Mouse (Mus musculus): Measurements from ENCODE around the gene Cpeb1.

Cpeb1 gene

GRCm38 (mm10) chr7:81327661-81328060, 127.6 kb downstream of the Cpeb1 start:
- no peak for DNase-seq (ENCODE audit: low read depth, low spot score)

DNA sequence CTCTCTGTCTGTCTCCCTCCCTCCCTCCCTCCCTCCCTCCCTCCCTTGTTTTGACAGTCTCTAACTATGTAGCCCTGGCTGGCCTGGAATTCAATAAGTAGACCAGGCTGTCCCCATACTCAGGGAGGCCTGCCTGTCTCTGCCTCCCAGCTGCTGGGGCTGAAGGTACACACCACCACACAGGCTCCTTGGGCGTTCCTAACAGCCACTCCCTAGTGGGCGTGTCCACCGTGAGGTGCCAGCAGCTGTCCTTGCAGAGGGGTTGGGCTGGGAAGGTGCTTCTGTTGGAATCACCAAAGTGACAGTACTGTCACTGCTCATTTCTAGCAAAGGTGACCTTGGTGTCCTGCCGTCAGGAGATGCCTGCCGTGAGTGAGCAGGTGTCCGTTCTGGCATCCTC, 128.4 kb downstream of the Cpeb1 start:
- DNase-seq (ENCODE audit: low read depth, low spot score): no peak

DNA sequence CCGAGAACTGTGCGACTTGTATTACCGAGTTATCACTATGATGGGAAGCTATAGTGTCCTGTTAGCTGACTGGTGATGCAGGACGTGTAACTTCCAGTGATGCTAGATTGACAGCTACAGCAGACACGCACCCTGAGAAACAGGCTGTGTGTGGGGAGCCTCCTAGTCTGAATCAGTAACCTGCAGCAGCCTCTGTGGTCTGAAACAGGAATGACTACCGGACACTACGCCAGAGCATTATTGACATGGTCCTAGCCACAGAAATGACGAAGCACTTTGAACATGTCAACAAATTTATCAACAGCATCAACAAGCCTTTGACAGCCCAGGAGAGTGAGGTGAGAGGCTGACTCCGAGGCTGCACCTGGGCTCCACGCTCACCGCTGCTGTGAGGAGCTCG, 129.2 kb downstream of the Cpeb1 start:
- DNase-seq (ENCODE audit: low read depth, low spot score): no peak

DNA sequence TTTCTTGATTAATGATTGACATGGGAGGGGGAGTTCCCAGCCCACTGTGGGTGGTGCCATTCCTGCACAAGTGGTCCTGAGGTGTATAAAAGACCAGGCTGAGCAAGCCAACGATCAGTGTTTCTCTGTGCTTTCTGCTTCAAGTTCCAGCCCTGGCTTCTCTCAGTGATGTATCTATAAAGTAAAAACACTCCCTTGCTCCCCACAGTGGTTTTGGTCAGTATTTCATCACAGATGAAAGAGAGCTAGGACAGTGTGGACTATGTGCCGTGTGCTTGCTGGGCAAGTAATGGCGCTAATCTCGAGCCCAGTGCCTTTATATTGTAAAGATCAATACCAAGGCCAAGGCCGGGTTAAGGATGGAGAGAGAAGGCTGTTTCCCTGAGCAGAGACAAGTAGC, 133.5 kb downstream of the Cpeb1 start:
- no peak for DNase-seq (ENCODE audit: low read depth, low spot score)

DNA sequence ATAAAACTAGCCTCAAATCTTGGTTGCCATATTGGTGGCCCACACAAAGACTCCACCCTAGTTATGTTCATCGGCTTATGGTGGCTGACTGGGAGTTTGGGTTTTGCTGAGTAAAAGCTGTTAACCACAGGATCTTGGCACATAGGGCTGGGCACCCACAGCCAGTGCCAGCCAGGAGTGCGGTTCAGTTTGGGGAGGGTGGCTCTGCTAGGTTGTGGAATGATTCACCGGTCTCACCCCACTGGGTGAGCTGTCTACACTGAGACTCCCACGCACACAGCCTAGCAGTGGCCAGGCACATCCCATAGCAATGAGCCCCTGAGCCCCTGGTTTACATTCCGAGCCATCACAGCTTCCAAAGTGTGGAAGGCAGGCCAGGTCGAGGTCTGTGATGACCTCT, 135.5 kb downstream of the Cpeb1 start:
- no peak for DNase-seq (ENCODE audit: low read depth, low spot score)

- DNase-seq (ENCODE audit: low read depth, low spot score): no peak
Measured at GRCm38 (mm10) chr7:81315583-81315982, 139.7 kb downstream of the Cpeb1 start.

DNA sequence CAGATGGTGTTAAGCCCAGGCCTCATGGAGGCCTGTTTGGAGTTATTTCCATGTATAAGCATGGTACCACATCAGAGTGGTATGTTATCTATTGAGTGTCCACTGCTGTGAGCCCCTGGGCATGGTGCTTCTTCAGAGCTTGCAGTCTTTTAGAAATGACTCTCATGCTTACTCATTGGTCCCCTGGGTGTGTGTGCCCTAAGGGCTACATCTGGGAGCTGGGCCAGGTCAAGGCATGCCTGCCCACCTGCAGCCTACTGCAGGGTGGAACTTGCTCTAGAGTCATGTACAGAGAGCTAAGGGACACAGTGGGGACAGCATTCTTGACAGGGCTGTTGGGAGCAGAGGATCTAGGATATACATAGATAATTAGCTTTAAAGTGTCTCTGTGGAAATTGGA, 143.7 kb downstream of the Cpeb1 start:
- no peak for DNase-seq (ENCODE audit: low read depth, low spot score)

- no peak for DNase-seq (ENCODE audit: low read depth, low spot score)
Measured at GRCm38 (mm10) chr7:81311130-81311529, 144.1 kb downstream of the Cpeb1 start.

DNA sequence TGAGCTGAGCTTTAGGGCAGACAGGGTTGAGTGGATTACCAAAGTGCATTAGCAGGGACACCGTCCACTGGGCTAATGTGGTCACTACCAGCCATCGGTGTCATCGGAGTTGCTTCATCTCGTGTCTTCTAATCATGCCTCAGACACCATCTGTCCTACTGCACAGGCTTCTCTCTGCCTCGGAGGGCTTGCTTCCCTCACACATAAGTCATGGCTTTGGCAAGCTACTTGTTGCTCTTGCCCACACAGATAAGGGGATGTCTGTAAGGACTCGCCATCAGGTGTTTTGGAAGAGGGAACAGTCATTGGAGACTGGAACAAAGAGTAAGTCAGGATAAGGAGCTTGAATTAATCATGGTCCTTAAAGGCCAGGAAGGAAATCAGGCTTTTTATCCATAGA, 146.0 kb downstream of the Cpeb1 start:
- no peak for DNase-seq (ENCODE audit: low read depth, low spot score)

DNA sequence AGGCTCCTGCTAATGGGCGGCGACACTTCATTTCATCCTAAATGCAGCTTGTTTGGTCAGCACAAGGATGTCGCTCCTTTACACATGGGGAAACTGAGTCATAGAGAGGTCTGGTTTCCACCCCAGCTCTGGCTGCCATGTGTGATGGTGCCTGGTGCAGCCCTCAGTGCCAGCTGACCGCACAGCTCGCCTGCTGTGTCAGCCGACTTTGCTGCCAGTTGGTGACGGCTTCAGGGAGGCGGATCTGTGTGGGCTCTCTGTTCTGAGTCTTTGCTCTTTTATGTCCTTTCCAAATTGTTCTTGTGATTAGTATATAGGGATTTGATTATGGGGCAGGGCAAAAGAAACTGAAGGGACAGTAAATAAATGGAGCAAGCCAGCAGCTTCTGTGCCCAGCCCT, 147.5 kb downstream of the Cpeb1 start:
- DNase-seq (ENCODE audit: low read depth, low spot score): no peak

DNA sequence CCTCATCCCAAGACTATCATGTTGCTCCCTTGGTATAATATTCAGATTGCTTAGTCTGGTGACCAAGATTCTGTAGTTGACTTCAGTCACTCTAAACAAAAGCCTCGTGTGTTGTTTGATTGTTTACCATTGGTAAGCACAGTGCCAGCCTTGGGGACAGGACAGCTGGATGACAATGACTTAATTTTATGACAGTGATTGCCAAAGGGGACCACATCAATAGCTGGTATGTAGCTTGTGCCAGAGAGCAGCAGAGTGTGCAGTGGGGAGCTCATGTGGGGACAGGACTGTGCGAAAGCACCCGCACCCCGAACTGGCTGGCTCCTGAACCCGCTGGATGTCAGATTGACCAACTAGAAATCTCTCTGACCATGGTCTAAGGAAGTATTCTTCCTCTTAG, 150.6 kb downstream of the Cpeb1 start:
- DNase-seq (ENCODE audit: low read depth, low spot score): no peak

DNA sequence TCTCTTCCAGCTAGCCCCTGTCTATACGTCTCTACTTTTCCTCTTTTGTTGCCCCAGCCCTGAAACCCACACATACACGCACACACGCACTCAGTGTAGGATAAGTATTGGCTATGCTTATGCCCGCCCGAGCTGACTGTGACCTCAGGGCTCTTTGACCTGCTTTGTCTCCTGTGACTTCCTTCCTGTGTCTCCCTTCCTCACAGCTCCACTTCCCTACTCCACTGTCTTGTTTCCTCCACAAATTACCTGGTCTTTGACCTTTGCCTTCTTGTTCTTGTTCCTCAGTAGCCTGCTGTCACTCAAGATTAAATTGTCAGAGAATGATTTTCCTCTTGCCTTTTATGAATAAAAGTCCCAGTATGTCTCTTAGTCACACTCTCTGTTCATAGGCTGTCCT, 151.2 kb downstream of the Cpeb1 start:
- DNase-seq (ENCODE audit: low read depth, low spot score): no peak

DNA sequence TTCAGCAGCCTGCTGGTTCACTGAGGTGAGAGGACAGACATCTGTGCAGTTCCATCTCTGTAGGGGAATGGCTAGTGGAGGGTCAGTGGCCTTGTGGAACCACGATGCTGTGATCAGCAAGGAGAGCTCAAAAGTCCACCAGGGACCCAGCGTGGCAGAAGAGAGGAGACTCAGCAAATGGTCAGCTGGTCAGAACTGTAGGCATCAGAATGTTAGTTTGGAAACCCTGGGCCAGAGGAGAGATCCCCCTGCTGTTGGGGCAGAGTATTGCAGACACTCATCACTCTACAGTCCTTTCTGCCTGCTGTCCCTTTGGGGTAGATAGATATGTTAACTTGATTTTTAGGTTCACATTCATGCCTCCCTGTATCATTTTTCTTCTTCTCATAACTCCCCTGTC, 151.6 kb downstream of the Cpeb1 start:
- DNase-seq (ENCODE audit: low read depth, low spot score): no peak

- DNase-seq (ENCODE audit: low read depth, low spot score): peak; percentile 36
Measured at GRCm38 (mm10) chr7:81301323-81301722, 153.9 kb downstream of the Cpeb1 start.

DNA sequence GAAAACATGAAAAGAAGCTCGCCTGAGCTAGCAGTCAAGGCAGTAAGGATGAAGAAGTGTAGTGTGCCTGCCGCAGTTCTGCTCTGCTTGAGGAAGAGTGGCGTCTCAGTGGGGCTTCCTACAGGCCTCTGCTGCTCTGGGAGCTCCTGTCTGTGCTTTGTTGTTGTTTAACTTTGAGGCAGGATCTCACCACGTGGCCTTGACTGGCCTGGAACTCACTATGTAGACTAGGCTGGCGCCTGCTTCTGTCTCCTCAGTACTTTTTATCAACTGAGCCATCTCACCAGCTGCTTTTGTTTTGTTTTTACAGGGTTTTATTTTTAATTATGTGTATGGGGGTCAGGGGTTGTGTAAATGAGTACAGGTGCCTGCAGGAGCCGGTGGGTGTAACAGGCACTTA, 157.1 kb downstream of the Cpeb1 start:
- DNase-seq (ENCODE audit: low read depth, low spot score): no peak
